Mouse (Mus musculus) embryo, embryonic 10 days (tissue): ENCODE results near the gene Cep112.

Experiments used
- DNase-seq: peaks from one replicate; pipeline ENCODE4 v3.0.0-alpha.2; 2015; ENCODE audit warnings: low spot score

Cep112 gene

DNA sequence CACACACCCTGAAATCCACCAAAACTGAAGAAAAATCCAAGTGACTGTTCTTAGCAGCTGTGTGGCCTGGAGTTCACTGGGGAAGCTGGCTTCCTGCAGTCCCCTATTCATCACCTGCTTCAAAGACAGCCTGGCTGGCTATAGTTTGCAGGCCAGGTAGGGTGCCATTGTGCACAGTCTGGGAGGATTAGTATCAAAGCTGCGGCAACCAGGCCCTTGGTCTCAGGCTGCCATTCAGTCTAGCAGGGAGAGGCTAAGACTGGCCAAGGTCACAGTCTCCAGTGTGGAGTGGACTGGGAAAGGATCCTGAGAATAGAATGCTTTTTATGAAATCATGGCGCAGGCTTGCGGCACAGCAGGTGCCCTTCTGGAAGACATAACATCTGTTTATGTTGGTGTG lies 180.3 kb downstream of the Cep112 start:
- peak; percentile 37 for DNase-seq

DNA sequence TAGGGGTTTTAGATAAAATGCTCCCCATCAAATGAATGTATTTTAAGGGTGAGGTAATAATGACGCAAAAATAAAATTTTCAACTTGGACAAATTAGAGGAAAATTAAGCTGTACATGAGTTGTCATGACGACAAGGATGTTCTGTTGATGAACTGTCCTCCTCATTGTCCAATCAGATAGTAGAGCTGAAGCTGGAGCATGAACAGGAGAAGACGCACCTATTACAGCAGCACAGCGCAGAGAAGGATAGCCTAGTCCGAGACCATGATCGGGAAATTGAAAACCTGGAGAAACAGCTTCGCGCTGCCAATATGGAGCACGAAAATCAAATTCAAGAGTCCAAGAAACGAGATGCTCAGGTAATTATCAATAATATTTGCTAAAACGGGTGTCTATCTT lies 181.0 kb downstream of the Cep112 start:
- no peak for DNase-seq

DNA sequence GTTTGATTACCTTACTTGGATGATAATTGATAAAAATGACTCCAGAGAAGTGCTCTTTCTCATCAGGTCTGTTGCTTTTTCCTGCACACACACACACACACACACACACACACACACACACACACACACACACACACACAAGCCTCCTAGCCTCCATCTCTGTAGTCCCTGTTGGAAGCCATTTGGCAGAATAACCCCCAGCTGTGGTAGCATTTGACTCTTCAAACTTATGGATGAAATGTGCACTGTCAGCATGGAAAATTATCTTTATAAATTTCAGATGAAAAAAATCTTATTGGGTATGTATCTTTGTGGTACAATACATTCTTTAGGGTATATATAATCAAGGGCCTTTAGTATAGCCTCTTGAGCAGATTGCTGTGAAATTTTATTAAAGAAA lies 181.8 kb downstream of the Cep112 start:
- no peak for DNase-seq

DNA sequence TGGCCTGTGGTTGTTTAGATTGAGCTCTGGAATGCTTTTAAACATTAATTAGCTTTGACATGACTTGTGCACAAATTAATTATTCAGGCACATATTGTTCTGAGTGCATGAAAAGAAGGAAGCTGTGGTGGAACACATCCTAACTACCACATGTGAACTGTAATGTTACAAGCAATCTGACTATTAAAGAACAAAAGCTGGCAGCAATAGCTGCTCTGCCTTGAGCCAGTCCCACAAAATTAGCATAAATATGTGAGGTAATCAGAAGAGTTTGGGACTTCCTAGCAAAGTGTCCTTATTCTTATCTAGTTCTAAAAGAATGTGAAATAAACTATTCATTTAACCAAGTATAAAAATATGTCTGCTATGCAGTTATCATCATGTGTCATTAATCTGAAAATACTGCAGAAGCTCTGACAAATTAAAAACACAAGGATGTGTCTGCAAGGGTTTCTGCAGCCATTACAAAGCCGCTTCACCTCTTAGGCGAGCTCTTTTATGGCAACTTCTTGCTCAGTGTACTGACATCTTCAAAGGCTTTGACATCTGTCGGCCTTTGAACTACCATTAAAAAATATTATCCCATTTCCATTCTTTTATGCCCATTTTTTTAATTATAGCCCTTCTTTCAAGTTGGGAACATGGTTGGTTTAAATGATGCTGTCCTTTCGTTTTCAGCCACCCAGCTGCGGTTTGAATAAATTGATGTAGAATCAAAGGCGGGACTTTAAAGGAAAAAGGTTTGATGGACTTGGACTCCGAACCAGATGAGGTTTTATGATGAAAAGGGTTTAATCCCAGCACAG lies 195.8 kb downstream of the Cep112 start:
- DNase-seq: no peak

DNA sequence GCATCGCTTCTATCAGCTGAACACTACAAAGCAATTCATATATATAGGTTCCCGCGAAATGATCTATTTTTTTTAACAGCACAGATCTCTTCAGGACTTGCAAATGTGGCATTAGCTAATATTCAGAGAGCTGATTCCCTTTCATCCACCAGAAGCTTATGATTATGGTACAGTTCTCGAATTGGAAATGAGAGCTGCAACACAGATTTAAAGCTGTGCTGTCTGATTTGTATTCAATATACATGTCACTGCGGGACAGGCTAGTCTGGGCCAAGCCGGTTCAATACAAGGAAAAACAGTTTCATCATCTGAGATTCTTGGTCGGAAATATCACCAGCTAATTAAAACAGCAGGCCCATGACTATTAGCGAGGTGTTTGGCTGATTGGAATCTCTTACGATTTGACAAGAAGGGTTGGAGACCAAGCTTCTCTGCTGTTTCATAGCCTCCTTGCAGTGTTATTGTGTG lies 196.5 kb downstream of the Cep112 start:
- no peak for DNase-seq

DNA sequence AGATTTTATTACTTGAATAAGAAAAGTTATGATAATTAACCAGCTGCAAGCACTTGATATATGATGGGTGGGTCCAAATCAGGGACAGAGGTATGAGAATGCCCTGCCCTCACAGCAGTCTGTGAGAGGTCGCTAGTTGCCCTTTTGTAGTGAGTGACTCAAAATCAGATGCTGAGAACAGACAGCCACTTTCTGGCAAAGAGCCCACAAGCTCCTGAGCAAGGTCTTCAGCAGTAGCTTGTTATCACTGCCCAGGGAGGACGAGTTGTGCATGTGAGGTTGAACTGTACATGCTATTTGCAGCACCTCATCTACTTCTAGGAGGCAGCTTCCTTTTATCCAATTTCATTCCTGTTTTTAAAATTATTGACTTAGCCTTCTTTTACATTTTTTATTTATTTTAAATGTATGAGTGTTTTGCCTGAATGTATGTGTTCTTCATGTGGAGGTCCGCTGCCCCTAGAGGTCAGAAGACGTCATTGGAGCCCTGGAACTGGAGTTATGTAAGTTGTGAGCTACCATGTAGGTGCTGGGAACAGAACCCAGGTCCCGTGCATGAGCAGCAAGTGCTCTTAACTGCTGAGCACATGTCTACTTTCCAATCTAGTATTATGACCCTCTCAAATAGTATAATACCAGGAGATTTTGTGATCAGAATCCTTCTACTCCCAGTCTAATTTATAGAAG lies 200.7 kb downstream of the Cep112 start:
- no peak for DNase-seq

DNA sequence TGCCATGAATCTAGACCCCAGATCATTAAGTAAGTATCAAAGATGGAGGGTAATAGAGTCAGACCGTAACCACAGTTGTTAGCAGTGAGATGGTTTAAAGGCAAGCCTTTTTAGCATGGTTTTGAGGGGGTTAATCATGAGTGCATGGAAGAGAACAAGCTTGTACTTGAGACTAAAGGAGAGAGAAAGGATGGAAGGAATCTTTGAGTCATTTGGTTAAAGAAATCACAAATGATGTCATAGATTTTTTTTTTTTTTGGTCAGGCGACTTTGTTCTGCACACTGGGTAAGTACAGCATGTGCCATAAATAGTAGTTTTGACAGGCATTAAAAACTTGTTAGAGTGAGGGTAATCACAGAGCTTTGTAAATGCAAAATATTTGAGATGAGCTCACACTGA lies 212.8 kb downstream of the Cep112 start:
- DNase-seq: no peak

DNA sequence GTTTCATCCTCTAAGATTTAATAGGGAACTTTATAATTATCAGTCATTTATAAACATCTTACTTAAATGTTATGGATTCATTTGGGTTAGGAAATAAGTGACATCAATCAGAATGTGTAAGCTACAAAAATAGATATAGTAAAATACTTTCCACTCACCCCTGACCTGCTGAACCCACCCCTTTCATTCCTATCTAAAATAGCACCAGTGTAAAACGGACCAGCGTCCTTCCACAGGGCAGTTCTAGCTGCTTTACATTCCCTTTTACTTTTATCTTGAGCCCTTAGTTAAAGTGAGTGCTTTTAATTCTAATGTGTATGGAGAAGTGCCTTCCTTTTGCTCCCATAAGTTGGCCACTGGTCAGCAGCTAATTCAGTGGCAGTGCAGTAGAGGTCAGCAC lies 230.6 kb downstream of the Cep112 start:
- DNase-seq: no peak

DNA sequence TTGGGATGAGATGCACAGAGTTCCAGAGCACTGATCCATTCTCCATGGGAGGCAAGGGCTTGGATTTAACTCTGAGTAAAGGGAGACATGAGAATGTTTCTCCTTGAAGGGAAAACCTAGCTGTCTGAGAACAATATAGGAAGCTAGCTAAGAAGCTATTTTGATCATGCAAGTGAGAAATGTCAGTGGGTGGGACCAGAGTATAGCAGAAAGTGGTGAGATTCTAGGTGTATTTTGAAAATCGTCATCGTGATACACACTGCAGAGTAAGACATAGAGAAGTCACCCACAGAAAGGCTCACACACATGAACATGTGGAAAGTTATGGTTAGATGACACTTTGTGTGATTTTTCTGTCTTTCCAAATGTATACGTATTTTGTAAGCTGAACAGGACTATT lies 257.0 kb downstream of the Cep112 start:
- no peak for DNase-seq

DNA sequence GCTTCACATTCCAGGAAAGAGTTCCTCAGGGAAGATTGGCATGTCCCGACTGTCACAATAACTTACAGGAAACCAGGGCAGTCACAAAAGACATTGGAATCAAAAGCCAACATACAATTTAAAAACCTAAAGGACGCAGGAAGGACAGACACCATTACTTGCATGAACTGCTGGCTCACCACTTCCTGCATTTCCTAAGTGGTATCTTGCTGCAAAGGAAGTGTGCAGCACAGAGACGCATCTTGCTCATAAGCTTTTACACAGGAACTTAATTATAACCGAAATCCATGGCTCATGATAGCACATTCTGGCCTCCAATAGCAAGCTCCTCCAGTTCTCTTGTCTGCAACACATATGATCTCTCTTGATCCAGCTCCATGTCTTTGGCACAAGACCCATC lies 271.6 kb downstream of the Cep112 start:
- no peak for DNase-seq

DNA sequence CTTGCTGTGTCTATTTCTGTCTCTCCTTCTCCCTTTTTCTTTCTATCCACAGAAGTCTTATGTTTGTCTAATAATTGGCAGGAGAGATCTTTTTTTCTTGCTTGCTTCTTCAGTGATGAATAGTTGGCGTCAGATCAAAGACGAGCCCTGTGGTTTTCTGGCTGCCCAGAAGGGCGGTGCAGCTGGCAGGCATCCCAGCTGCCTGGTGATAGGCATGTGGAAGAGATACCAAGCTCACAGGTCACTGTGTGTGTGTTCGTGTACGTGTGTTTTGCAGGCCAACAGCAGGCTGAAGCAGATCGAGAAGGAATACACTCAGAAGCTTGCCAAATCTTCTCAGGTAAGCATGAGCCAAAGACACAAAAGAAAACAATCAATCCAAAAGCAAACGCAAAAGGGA lies 327.3 kb downstream of the Cep112 start:
- DNase-seq: peak; percentile 3

DNA sequence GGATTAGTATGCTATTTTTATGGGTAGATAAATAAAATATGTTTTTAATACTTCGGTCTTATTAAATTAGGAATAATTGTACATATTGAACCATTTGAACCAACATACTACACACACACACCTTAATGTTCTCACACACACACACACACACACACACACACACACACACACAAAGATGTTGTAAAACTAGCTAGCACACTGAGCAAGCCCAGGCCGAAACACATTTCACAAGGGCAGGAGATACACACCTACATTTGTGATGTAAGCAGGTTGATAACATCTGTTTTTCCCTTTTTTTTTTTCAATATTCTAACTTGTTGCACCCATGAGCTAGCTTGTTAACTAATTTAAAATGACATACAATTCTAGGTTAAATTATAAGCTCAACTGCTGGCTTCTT lies 327.8 kb downstream of the Cep112 start:
- no peak for DNase-seq

DNA sequence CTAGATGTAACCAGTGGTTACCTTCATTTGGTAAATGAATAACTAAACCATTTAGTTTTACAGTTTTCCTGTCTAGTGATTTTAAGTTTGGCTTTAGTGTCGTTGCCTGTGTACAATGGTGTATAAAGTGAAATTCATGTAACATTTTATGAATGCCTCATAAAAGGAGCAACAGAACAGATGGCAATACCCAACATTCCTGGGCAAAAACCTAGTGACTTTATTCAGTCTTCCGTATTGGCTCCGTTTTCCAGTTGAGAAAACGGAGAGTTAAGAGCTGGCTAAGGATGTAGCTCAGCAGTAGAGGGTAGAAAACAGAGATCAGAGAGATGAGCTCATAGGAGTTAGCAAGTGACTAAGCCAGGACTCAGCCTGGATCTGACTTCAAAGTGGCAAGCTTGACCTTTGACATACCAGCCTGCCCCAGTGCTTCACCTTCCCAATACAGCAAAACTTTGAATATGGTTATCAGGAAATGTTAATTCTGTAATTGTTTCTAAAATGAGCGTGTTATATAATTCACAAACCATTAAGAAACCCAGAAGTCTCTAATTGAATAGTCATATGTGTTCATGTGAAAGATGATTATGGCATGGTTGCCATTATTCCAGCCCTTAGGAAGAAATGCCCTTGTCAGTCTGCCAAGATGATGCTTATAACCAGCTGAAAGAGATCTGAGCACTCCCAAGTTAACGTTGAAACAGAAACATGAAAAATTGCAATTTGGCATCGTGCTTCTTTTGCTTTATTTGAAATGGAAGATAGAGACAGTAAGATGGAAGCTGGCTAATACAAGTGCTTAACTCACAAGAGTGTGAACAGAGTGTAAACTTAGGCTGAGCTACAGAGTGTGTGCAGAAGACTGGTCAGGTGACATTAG lies 328.6 kb downstream of the Cep112 start:
- DNase-seq: no peak

DNA sequence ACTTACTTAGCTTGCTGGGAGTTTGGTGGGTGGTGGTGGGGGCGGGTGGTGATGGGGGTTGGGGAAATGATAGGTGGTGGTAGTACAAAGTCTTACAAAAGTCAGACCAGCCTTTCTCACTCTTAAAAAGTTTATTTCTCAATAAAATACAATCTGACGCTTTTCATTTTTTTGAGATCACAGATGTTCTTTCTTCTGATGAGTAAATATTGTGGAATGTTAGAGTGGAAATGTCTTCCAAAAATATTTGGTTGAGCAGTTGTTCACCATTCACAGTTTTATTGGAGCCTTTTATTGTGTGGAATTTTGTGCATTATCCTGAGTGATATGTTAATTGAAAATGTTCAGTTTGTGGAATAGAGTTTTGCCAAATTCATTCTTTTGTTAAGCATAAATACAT lies 332.2 kb downstream of the Cep112 start:
- DNase-seq: no peak

DNA sequence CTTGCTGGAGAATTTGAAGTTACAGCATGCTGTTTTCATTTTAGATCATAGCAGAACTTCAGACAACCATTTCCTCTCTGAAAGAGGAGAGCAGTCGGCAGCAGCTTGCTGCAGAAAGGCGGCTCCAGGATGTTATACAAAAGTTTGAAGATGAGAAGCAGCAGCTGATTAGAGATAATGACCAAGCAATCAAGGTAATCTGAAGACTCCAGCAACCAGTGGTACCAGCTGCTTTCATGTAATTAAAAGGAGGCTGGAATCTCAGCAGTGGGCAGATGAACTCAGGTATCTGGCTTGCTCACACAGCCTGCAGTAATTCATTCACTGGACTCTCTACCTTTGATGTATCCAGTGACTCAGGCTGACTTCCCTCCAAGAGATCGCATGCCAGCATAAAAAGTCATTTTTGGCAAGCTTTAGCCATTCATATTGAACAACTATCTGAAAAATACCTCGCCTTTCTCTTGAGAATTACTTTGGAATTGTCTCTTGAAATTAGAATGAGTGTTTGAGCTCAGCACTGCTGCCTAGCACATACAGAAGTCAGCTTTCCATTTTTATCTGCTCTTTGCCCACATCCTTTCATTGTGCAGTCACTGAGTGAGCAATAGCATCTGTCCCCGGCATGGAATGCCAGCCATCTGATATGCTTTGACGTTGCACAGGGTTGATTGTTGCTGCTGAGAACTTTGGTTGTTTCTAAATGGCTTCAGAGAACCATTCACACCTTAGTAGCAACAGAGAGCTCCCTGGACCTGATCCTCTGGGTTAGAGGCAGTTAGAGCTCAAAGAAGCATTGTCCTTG lies 332.8 kb downstream of the Cep112 start:
- DNase-seq: no peak

DNA sequence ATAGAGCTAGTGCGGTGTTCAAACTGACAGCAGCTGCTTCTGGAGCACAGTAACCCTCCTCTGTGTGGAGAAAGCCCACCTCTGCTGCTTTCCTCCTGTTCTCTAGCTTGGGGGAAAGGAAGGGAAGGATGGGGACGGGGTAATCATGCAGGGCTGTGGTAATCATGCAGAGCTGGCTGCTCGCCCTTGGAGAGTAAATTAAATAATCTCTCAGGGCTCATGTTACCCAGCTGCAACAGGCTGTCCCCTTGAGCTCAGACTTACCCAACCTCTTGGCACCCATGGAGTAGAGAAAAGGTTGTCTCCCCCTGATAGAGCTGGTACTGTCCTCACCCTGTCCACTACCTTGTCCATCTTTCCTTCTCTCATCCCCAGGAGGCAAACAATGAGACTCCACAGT lies 345.1 kb downstream of the Cep112 start:
- no peak for DNase-seq

DNA sequence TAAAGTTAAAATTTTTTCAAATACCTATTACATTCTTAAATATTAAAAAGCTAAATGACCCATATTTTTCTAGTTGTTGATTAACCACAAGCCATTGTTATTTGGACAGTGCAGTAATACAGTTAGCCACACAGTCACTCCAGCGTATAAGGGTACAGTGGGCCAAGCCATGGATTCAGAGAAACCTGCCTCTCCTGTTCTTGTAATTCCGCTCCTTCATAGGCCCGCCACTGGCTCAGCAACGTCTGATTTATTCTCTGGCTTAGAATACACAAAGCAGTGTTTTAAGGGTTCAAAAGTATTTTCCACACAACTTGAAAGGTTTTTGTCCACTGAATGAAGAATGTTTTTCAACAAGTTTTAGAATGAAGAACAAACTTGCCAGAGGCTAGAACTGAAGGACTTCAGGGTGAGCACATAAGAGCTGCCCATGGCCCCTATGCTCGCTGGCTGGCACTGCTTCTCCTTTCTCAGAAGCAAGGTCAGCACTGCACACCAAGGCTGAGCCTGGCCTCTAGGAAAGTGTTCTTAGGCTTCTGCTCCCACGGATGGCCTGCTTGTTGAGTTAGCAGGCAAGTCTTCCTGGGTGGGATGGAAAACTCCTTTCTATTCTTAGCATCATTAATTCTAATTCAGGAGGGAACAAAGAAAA lies 349.2 kb downstream of the Cep112 start:
- no peak for DNase-seq

DNA sequence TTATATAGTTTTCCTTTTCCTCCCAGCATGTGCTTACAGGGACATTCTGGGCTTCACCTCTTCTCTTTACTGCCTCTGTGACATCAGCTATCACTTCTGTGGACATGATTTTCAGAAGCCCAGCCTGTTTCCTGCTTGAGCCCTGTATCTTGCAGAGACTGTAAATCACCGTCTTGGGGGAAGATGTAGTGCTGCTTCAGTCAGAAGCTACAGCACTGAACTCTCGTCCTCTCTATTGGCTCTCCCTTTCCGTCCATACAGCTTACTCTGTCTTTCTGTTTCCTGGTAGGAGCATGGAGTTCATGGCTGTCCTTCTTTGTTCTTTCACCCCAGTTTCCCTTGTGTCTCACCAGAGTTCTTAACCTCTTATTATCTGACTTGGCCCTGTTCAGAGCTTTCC lies 352.2 kb downstream of the Cep112 start:
- peak; percentile 14 for DNase-seq

DNA sequence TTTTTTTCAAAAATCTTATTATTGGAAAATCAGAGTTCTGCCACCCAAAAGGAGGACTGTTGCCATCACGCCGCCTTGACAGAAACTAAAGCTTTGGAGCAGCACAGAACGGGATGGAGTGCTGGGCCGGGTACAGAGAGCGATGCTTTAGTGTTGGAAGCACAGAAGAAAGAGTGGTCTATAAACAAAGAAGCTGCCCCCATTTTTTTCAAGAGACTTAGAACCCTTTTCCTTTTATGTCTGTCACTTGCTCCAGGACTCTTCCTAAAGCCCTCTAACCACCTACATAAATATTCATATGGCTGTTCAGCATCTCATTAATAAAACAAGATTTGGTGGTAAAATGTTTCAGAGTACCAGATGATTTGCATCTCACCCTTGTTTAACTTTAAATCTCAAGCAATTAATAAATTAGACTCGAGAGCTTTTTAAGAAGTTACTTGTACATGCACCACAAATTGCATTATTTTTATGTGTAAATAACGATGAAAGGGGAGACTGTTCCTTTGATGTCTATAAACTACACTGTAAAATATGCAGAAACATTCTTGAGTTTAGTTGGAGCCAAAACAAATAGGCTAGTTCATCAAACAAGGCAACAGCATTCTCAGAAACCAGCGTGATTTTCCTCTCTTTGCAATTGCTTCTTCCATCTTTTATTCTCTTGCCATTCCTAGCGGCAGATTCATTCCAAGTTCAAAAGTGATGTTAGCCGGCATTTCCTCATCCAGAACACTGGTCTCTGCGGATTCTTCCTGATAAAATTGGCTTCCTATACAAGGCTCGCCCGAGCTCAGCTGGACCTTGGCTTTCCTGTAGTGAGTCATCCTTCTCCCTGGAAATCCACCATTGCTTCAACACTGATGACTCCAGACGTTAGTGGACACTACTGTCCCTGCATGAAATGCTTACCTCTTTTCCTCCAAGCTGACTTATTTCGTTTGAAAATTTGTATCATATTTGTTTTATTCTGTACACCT lies 355.6 kb downstream of the Cep112 start:
- DNase-seq: no peak

DNA sequence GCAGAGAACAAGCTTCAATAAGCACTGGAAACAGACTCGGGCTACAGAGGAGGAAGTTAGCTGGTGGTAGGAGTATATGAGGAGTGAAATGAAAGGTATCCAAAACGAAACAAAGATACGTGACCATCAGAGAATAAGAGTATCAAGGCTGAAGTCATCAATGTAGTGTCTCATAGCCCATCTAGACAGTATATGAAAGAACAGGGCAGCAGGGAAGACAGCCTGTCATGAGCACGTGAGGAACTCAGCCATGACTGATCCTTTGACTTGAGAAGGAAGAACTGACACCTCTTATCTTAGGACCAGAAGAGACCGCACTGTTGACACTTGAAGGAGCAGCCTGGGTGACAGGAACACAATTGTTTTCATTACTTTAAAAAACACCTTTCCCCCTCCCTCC lies 373.4 kb downstream of the Cep112 start:
- DNase-seq: no peak
